Mouse (Mus musculus) megakaryocyte-erythroid progenitor cell, adult 5-6 weeks (primary cell): ENCODE data around the gene Mapkapk3. TPM values are rescaled to one million over a fixed set of nuclear protein-coding genes. Genes with fewer than 3 reads are reported as not detected.

ENCODE experiments used
- ATAC-seq: replicated peaks from 2 replicates; pipeline ENCODE4 v1.8.0; 2016; ENCODE audit warnings: mild to moderate bottlenecking, inconsistent platforms; ENCODE audit not compliant: severe bottlenecking, poor library complexity, low FRiP score, low TSS enrichment
- total RNA-seq, 2 experiments: library from RNA; stranded (forward) in 1 of 2; stranded (reverse) in 1 of 2; fragments of 200-1000, 215-1000 nt in 1 of 2; fragments of >200 nt in 1 of 2; fragmentation: Nextera tagmentation in 1 of 2; gene quantifications; 2 replicates each; pipeline ENCODE4 v1.2.3; 2014 to 2017

Gene Mapkapk3
- total RNA-seq, 2 experiments from 2014 or later: 26.8 to 26.9 TPM

GRCm38 (mm10) chr9:107296501-107296965 is 6.9 kb upstream of the Mapkapk3 start:
- ATAC-seq: peak; percentile 83

GRCm38 (mm10) chr9:107296041-107296440 is 6.4 kb upstream of the Mapkapk3 start:
- ATAC-seq: peak; percentile 3; the same call in 1 of the 2 replicates

GRCm38 (mm10) chr9:107296016-107296040 is 6.2 kb upstream of the Mapkapk3 start, which contains the start of gene Cish:
Cish (plus strand) TSS chr9:107296026.
- no peak for ATAC-seq

GRCm38 (mm10) chr9:107295616-107296015 is 5.9 kb upstream of the Mapkapk3 start:
- ATAC-seq: peak; percentile 45

- ATAC-seq: 0 out of 2 replicates have a peak, but pooled peaks have one; percentile 27
Observed at GRCm38 (mm10) chr9:107294249-107294648, 4.6 kb upstream of the Mapkapk3 start.

- ATAC-seq: 0 out of 2 replicates have a peak, but pooled peaks have one; percentile 19
Observed at GRCm38 (mm10) chr9:107290897-107291296, 1.2 kb upstream of the Mapkapk3 start.

- peak; percentile 63 for ATAC-seq
Observed at GRCm38 (mm10) chr9:107288711-107289110, 966 bp downstream of the Mapkapk3 start.

GRCm38 (mm10) chr9:107288105-107288650 is 1.5 kb downstream of the Mapkapk3 start:
- no peak for ATAC-seq

- peak; percentile 25; the same call in 1 of the 2 replicates for ATAC-seq
Observed at GRCm38 (mm10) chr9:107287294-107287693, 2.4 kb downstream of the Mapkapk3 start.

- ATAC-seq: no peak
Observed at GRCm38 (mm10) chr9:107285009-107285408, 4.7 kb downstream of the Mapkapk3 start.

- ATAC-seq: no peak
Observed at GRCm38 (mm10) chr9:107282951-107283350, 6.7 kb downstream of the Mapkapk3 start.

GRCm38 (mm10) chr9:107281241-107281987 is 8.3 kb downstream of the Mapkapk3 start:
- no peak for ATAC-seq

GRCm38 (mm10) chr9:107280322-107281027 is 9.2 kb downstream of the Mapkapk3 start:
- ATAC-seq: peak; percentile 65

- ATAC-seq: peak; percentile 14; the same call in 1 of the 2 replicates
Observed at GRCm38 (mm10) chr9:107279378-107280321, 10.0 kb downstream of the Mapkapk3 start.

- peak; percentile 23; the same call in 1 of the 2 replicates for ATAC-seq
Observed at GRCm38 (mm10) chr9:107278527-107279377, 10.9 kb downstream of the Mapkapk3 start.

- no peak for ATAC-seq
Observed at GRCm38 (mm10) chr9:107278126-107278525, 11.6 kb downstream of the Mapkapk3 start.

GRCm38 (mm10) chr9:107277603-107278002 is 12.1 kb downstream of the Mapkapk3 start:
- ATAC-seq: no peak

GRCm38 (mm10) chr9:107275710-107276109 is 14.0 kb downstream of the Mapkapk3 start:
- no peak for ATAC-seq

- no peak for ATAC-seq
Observed at GRCm38 (mm10) chr9:107274751-107275150, 14.9 kb downstream of the Mapkapk3 start.
